Mouse (Mus musculus): ENCODE results near the gene Tmem120b. TPM values are rescaled to one million over a fixed set of nuclear protein-coding genes. Genes with fewer than 3 reads are reported as not detected.

Gene Tmem120b
- total and polyA plus RNA-seq, 3 experiments, result 5.6 to 6.8 TPM; not detected in 1

GRCm38 (mm10) chr5:123143251-123143970, 75.2 kb downstream of the Tmem120b start:
- H3K27me3 ChIP-seq (ENCODE audit: control insufficient read depth in 1 of 2, insufficient read depth in 2 of 2, low read length in 2 of 2), result no peaks in the 10 kb centered on the region
- peaks cover 0 to 3% of the 10 kb centered on the region in 2 experiments; a peak in 1 of 4 replicates for H3K4me1 ChIP-seq (ENCODE audit: control insufficient read depth in 1 of 2, insufficient read depth in 2 of 2, low read length in 2 of 2)
- peak overlapping the region; percentile 43 for H3K27ac ChIP-seq (ENCODE audit: control insufficient read depth, low read depth, low read length)
- peak; percentile 71 for DNase-seq (ENCODE audit: low read depth, low spot score)
- peak overlapping the region; percentile 84 to 93 for H3K4me3 ChIP-seq (ENCODE audit: control insufficient read depth in 1 of 2, insufficient read depth in 1 of 2, low read depth in 2 of 2, low read length in 2 of 2)
- peak overlapping the region; percentile 98 for H3K9ac ChIP-seq (ENCODE audit: control insufficient read depth, low read depth, low read length, poor library complexity, severe bottlenecking)
- peaks cover 79% of the 10 kb centered on the region for H3K79me2 ChIP-seq (ENCODE audit: control insufficient read depth, insufficient read depth, low read length, poor library complexity)
- H3K9me3 ChIP-seq (replicated peaks; ENCODE audit: insufficient read depth, low read length), result no peaks in the 10 kb centered on the region
- TF ChIP-seq MYB (IDR thresholded peaks at IDR 0.05; ENCODE audit: low read depth, low read length) (no peak), ZMIZ1 (IDR thresholded peaks at IDR 0.05; ENCODE audit: low read depth, low read length) (no peak), CHD1 (IDR thresholded peaks at IDR 0.05; ENCODE audit: low read depth, low read length) (no peak), ZC3H11A (IDR thresholded peaks at IDR 0.05; ENCODE audit: low read depth, low read length) (no peak), BHLHE40 (IDR thresholded peaks at IDR 0.05; ENCODE audit: borderline replicate concordance, low read depth, low read length) (no peak), POLR2AphosphoS2 (IDR thresholded peaks at IDR 0.05; ENCODE audit: low read length) (no peak), MYC (IDR thresholded peaks at IDR 0.05; ENCODE audit: low read depth, low read length) (no peak), MAX (IDR thresholded peaks at IDR 0.05; ENCODE audit: low read length) (no peak), ZNF384 (IDR thresholded peaks at IDR 0.05; ENCODE audit: low read depth, low read length) (peak; percentile 78), EP300 (IDR thresholded peaks at IDR 0.05; ENCODE audit: low read depth in 1 of 2, low read length in 2 of 2) (no peak), JUND (IDR thresholded peaks at IDR 0.05; ENCODE audit: low read depth, low read length) (no peak), GATA1 (IDR thresholded peaks at IDR 0.05; ENCODE audit: low read depth, low read length) (no peak), USF1 (IDR thresholded peaks at IDR 0.05; ENCODE audit: low read depth, low read length) (no peak), ELF1 (IDR thresholded peaks at IDR 0.05; ENCODE audit: low read depth, low read length) (0 out of 2 replicates have a peak, but pooled peaks have one; percentile 38), TAL1 (IDR thresholded peaks at IDR 0.05; ENCODE audit: low read length) (no peak), POLR2AphosphoS5 (IDR thresholded peaks at IDR 0.05; ENCODE audit: borderline replicate concordance, low read depth, low read length) (no peak), ETS1 (IDR thresholded peaks at IDR 0.05; ENCODE audit: low read depth, low read length) (no peak), POLR2A (IDR thresholded peaks at IDR 0.05; ENCODE audit: control insufficient read depth in 1 of 2, insufficient read depth in 1 of 2, low read depth in 1 of 2, low read length in 2 of 2, poor library complexity in 1 of 2) (no peak), SMC3 (IDR thresholded peaks at IDR 0.05; ENCODE audit: low read depth, low read length) (no peak), CHD2 (IDR thresholded peaks at IDR 0.05; ENCODE audit: low read length) (no peak), NRF1 (IDR thresholded peaks at IDR 0.05; ENCODE audit: insufficient read depth, low read depth, low read length, poor library complexity, severe bottlenecking) (no peak), KAT2A (conservative IDR thresholded peaks at IDR 0.05; ENCODE audit: low read depth, low read length) (no peak), NELFE (IDR thresholded peaks at IDR 0.05; ENCODE audit: low read depth, low read length) (no peak), UBTF (IDR thresholded peaks at IDR 0.05; ENCODE audit: borderline replicate concordance, insufficient read depth, low read depth, low read length) (peak; percentile 10; the same call in 1 of the 2 replicates), USF2 (IDR thresholded peaks at IDR 0.05; ENCODE audit: borderline replicate concordance in 1 of 2, insufficient read depth in 1 of 2, low read depth in 1 of 2, low read length in 2 of 2) (no peak), MEF2A (IDR thresholded peaks at IDR 0.05; ENCODE audit: extremely low read depth, insufficient replicate concordance, low read depth, low read length, poor library complexity, severe bottlenecking) (no peak), SIN3A (IDR thresholded peaks at IDR 0.05; ENCODE audit: low read length) (peak; percentile 65; the same call in 1 of the 2 replicates), MXI1 (IDR thresholded peaks at IDR 0.05; ENCODE audit: low read depth, low read length) (no peak), RAD21 (IDR thresholded peaks at IDR 0.05; ENCODE audit: low read depth, low read length) (no peak), HCFC1 (IDR thresholded peaks at IDR 0.05; ENCODE audit: low read depth, low read length) (peak; percentile 51; the same call in 1 of the 2 replicates), ZKSCAN1 (IDR thresholded peaks at IDR 0.05; ENCODE audit: low read depth, low read length) (no peak), TCF12 (IDR thresholded peaks at IDR 0.05; ENCODE audit: low read depth, low read length) (no peak), CTCF (IDR thresholded peaks at IDR 0.05 in 2 of 3, conservative IDR thresholded peaks at IDR 0.05 in 1 of 3; ENCODE audit: control insufficient read depth in 1 of 3, insufficient read depth in 1 of 3, low read depth in 2 of 3, low read length in 3 of 3, poor library complexity in 1 of 3, severe bottlenecking in 1 of 3) (no peak)
- H3K36me3 ChIP-seq (ENCODE audit: control insufficient read depth in 1 of 2, insufficient read depth in 2 of 2, low read length in 2 of 2), result peaks cover 2 to 3% of the 10 kb centered on the region in 2 experiments; a peak in 3 of 4 replicates
